14 mouse cellular contexts compared by ENCODE assay signal in the genomic region with DNA sequence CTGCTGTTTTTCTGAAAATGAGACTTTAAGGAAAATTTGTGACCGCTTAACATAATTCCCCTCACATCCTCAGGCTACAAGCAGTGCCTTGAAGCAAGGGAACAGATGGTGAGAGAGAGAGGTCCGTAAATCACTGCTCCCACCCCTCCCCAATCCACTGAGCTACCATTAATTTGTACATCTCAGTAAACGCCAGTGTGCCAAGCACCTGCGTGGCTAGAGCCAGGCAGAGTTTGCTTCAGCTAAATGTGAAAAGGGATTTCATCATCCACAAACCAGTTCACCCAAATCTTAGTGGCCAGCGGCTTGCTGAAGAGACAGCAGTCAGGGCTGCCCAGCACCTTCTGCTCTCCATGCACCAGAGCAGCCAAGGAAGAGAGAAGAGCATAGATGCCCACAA.
A peak's percentile ranks its signal among the peaks of the same experiment; 100 is the strongest.
DNase-seq lines count a peak whose midpoint lies in the region; ATAC-seq and TF ChIP-seq lines count a peak whose summit lies in the region.
"Had no signal": no experiment of that assay in that cellular context is flagged by ENCODE, and none has a peak within 500 bp of the region (broad histone marks: within the 10 kb centered on the region; RNA-seq: fewer than 3 reads in every experiment).

No protein-coding gene starts in this region.

- H3K9ac ChIP-seq in forebrain, embryonic 13.5 days, result no peak overlapping the region
- no peak overlapping the region for H3K9ac ChIP-seq in forebrain, postnatal 0 days
- no peak overlapping the region for H3K9ac ChIP-seq in midbrain, embryonic 12.5 days (replicated peaks)
- H3K9ac ChIP-seq in hindbrain, postnatal 0 days (replicated peaks; ENCODE audit: low read length), result no peak overlapping the region
- H3K9ac ChIP-seq: embryonic facial prominence, embryonic 13.5 days; liver, embryonic 12.5 days had no signal

- DNase-seq in forebrain, postnatal 0 days, result no peak
- no peak for DNase-seq in midbrain, embryonic 10.5 days (ENCODE audit: low spot score)
- DNase-seq in cerebellum, adult 8-10 months, result peak; percentile 14
- DNase-seq in hindbrain, postnatal 0 days (ENCODE audit: low spot score), result peak; percentile 61
- no peak for DNase-seq in ovary, postnatal 10 days (ENCODE audit: low spot score)
- no peak for DNase-seq in adrenal gland, postnatal 14 days
- DNase-seq: heart, adult 18-20 months; layer of hippocampus, adult 9-11 months; thymus, adult 18-20 months had no signal

- no peaks in the 10 kb centered on the region for H3K9me3 ChIP-seq in forebrain, embryonic 13.5 days (replicated peaks)
- H3K9me3 ChIP-seq in forebrain, postnatal 0 days (ENCODE audit: low read length), result no peaks in the 10 kb centered on the region
- H3K9me3 ChIP-seq in midbrain, embryonic 12.5 days, result no peaks in the 10 kb centered on the region
- H3K9me3 ChIP-seq in midbrain, embryonic 10.5 days (replicated peaks), result no peaks in the 10 kb centered on the region
- no peaks in the 10 kb centered on the region for H3K9me3 ChIP-seq in hindbrain, postnatal 0 days (ENCODE audit: low read length)
- H3K9me3 ChIP-seq: embryonic facial prominence, embryonic 13.5 days; liver, embryonic 12.5 days had no signal

- H3K27ac ChIP-seq in forebrain, embryonic 13.5 days, result peak overlapping the region; percentile 65
- no peak overlapping the region for H3K27ac ChIP-seq in forebrain, postnatal 0 days (ENCODE audit: low read depth, low read length)
- no peak overlapping the region for H3K27ac ChIP-seq in midbrain, embryonic 12.5 days (replicated peaks)
- no peak overlapping the region for H3K27ac ChIP-seq in midbrain, embryonic 10.5 days (replicated peaks)
- peak overlapping the region; percentile 55; the same call in 1 of the 2 replicates for H3K27ac ChIP-seq in hindbrain, postnatal 0 days
- H3K27ac ChIP-seq: embryonic facial prominence, embryonic 13.5 days; kidney, postnatal 0 days; liver, embryonic 12.5 days had no signal

- H3K4me3 ChIP-seq in forebrain, embryonic 13.5 days, result no peak overlapping the region
- H3K4me3 ChIP-seq in forebrain, postnatal 0 days (ENCODE audit: low read depth, low read length), result no peak overlapping the region
- H3K4me3 ChIP-seq in midbrain, embryonic 12.5 days, result no peak overlapping the region
- H3K4me3 ChIP-seq in midbrain, embryonic 10.5 days, result no peak overlapping the region
- no peak overlapping the region for H3K4me3 ChIP-seq in hindbrain, postnatal 0 days (ENCODE audit: low read length)
- H3K4me3 ChIP-seq: embryonic facial prominence, embryonic 13.5 days; liver, embryonic 12.5 days had no signal

- no peaks in the 10 kb centered on the region for H3K36me3 ChIP-seq in forebrain, embryonic 13.5 days (ENCODE audit: poor library complexity, severe bottlenecking)
- no peaks in the 10 kb centered on the region for H3K36me3 ChIP-seq in forebrain, postnatal 0 days (ENCODE audit: insufficient read depth)
- H3K36me3 ChIP-seq in midbrain, embryonic 12.5 days, result no peaks in the 10 kb centered on the region
- H3K36me3 ChIP-seq in midbrain, embryonic 10.5 days, result no peaks in the 10 kb centered on the region
- no peaks in the 10 kb centered on the region for H3K36me3 ChIP-seq in hindbrain, postnatal 0 days (ENCODE audit: insufficient read depth, low read length)
- H3K36me3 ChIP-seq: embryonic facial prominence, embryonic 13.5 days; liver, embryonic 12.5 days had no signal

- 60% methylated on average over 5 of the region's 5 CpGs for WGBS in forebrain, embryonic 13.5 days
- WGBS in forebrain, postnatal 0 days, result 41% methylated on average over 5 of the region's 5 CpGs
- 71% methylated on average over 5 of the region's 5 CpGs for WGBS in midbrain, embryonic 12.5 days
- WGBS in midbrain, embryonic 10.5 days, result 77% methylated on average over 5 of the region's 5 CpGs
- 37% methylated on average over 5 of the region's 5 CpGs for WGBS in hindbrain, postnatal 0 days

- no peak overlapping the region for H3K4me2 ChIP-seq in forebrain, embryonic 13.5 days
- no peak overlapping the region for H3K4me2 ChIP-seq in forebrain, postnatal 0 days (ENCODE audit: low read depth)
- H3K4me2 ChIP-seq in midbrain, embryonic 12.5 days (replicated peaks), result no peak overlapping the region
- H3K4me2 ChIP-seq in hindbrain, postnatal 0 days (ENCODE audit: low read depth, low read length), result no peak overlapping the region
- H3K4me2 ChIP-seq: embryonic facial prominence, embryonic 13.5 days; liver, embryonic 12.5 days had no signal

- 0 out of 2 replicates have a peak, but pooled peaks have one; percentile 57 for ATAC-seq in forebrain, embryonic 13.5 days
- ATAC-seq in forebrain, postnatal 0 days, result no peak
- ATAC-seq in midbrain, embryonic 12.5 days (ENCODE audit: low FRiP score, low read depth), result 0 out of 2 replicates have a peak, but pooled peaks have one; percentile 30
- 0 out of 2 replicates have a peak, but pooled peaks have one; percentile 49 for ATAC-seq in hindbrain, postnatal 0 days
- ATAC-seq: liver, embryonic 12.5 days had no signal

- H3K4me1 ChIP-seq in forebrain, embryonic 13.5 days, result peaks cover 9% of the 10 kb centered on the region; the same call in 1 of the 2 replicates
- peaks cover 4% of the 10 kb centered on the region; the same call in 1 of the 2 replicates for H3K4me1 ChIP-seq in forebrain, postnatal 0 days (ENCODE audit: insufficient read depth)
- H3K4me1 ChIP-seq in midbrain, embryonic 12.5 days, result no peaks in the 10 kb centered on the region
- H3K4me1 ChIP-seq in midbrain, embryonic 10.5 days, result no peaks in the 10 kb centered on the region
- no peaks in the 10 kb centered on the region for H3K4me1 ChIP-seq in hindbrain, postnatal 0 days (ENCODE audit: insufficient read depth, low read length)
- H3K4me1 ChIP-seq: liver, embryonic 12.5 days had no signal

- TF ChIP-seq CTCF in forebrain, postnatal 0 days (IDR thresholded peaks at IDR 0.05; ENCODE audit: low read depth), result no peak
- TF ChIP-seq CTCF in hindbrain, postnatal 0 days (IDR thresholded peaks at IDR 0.05; ENCODE audit: low read depth), result no peak

- no peaks in the 10 kb centered on the region for H3K27me3 ChIP-seq in forebrain, embryonic 13.5 days
- no peaks in the 10 kb centered on the region for H3K27me3 ChIP-seq in forebrain, postnatal 0 days (ENCODE audit: insufficient read depth, low read length)
- H3K27me3 ChIP-seq in midbrain, embryonic 12.5 days, result no peaks in the 10 kb centered on the region
- 0 out of 2 replicates have a peak, but pooled peaks cover 3% of the 10 kb centered on the region for H3K27me3 ChIP-seq in midbrain, embryonic 10.5 days (ENCODE audit: low read depth, poor library complexity, severe bottlenecking)
- no peaks in the 10 kb centered on the region for H3K27me3 ChIP-seq in hindbrain, postnatal 0 days (ENCODE audit: insufficient read depth, low read length)
- H3K27me3 ChIP-seq: embryonic facial prominence, embryonic 13.5 days; liver, embryonic 12.5 days had no signal

Comparison
In these comparisons a context has a peak if more than half of its experiments do, and no peak if none do; other contexts are left out.
1. H3K27ac ChIP-seq: peak in forebrain, embryonic 13.5 days (single experiment) and hindbrain, postnatal 0 days (single experiment); none in forebrain, postnatal 0 days (single experiment), midbrain, embryonic 12.5 days (single experiment) and midbrain, embryonic 10.5 days (single experiment).
2. DNase-seq: peak in cerebellum, adult 8-10 months (single experiment) and hindbrain, postnatal 0 days (single experiment); none in forebrain, postnatal 0 days (single experiment), midbrain, embryonic 10.5 days (single experiment), ovary, postnatal 10 days (single experiment) and adrenal gland, postnatal 14 days (single experiment).